Mouse (Mus musculus) monocyte, adult 2 months (primary cell): ENCODE results near the gene Slc2a5.

ENCODE experiments used
- DNase-seq, 2 experiments: peaks; one replicate each; pipeline ENCODE4 v3.0.0; 2022; ENCODE audit warnings: low spot score in 2 of 2, low read depth in 1 of 2

The Slc2a5 gene

GRCm38 (mm10) chr4:150102822-150103221, 16.3 kb upstream of the Slc2a5 start:
- no peak for DNase-seq

- no peak for DNase-seq
Observed at GRCm38 (mm10) chr4:150105671-150106070, 13.4 kb upstream of the Slc2a5 start.

DNA sequence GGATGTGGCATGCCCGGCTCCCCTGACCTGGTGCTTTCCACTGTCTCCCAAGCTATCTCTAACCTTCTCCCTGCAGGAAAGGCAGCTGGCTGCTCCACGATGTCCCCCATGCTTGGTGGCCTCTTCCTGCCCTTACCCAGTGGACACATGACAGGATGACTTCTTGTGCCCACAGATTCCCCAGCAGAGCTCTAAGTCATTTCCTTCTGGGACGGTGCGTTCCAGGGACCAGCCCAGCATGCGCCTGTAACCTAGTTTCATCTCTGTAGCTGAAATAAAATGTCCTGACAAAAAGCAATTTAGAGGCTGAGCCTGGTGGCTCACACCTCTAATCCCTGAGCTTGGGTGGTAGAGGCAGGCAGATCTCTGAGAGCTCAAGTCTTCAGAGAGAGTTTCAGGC, 12.4 kb upstream of the Slc2a5 start:
- DNase-seq: no peak

GRCm38 (mm10) chr4:150109636-150110035, 9.4 kb upstream of the Slc2a5 start:
- no peak for DNase-seq

- no peak for DNase-seq
Observed at GRCm38 (mm10) chr4:150110373-150110772, 8.7 kb upstream of the Slc2a5 start.

DNA sequence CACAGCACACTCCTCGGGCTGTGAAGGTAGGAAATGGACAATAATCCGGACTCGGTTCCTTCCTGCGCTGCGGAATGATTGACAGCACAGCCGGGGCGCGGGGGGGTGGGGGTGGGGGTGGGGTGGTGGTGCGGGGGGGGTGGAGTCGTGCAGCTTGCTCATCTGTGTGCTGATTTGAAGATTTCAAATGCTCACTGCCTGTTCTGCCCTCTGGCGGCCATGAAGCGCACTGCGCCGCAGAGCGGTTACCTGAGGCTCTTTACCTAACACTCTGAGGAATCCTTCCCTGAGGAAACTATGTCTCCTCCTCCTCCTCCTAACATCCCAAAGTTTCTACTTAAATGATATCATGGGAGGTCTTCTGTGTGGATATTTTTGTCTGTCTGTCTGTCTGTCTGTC, 6.2 kb upstream of the Slc2a5 start:
- DNase-seq: peak in 1 of 2 experiments; percentile 34

DNA sequence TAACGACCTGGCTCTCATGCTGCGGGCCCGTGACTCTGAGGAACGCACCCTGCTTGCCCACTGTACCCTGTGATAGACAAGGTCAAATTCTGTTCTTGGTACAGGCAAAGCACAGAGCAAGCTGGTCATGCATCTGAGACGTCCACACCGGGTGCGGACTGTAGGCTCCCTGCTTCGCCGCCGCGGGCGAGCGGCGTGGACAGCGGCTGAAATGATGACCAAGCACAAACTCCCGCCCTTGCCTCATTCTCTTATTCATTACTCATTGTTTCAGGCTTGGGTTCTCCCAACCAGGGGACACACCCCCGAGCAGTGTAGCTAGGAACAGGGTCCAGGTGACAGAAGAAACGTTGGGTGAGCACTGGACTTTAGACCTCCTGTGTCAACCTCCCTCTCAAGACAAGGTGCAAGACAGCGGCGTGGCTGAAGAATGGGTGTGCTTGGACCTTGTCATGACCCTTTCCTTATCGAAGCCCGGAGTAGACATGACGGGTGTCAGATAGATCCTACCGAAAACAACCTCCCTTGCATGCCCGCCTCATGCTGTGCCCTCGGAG, 4.5 kb upstream of the Slc2a5 start:
- DNase-seq: no peak

DNA sequence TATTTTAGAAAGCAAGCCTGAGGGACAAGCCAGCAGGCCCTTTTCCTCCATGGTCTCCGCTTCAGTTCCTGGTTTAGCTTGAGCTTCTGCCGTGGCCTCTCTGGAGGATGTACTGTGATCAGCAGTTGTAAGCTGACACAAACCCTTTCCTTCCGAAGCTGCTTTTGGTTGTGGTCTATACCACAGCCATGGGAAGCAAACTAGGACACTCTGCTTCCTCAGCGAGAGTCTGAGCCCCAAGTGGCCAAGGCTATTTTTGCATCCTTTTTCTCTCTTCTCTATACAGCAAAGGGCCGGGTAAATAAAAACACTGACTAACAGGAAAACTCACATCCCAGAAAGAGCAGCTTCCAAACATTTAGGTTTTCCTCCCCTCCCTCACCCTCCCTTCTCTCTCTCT, 1.8 kb upstream of the Slc2a5 start:
- DNase-seq: no peak

DNA sequence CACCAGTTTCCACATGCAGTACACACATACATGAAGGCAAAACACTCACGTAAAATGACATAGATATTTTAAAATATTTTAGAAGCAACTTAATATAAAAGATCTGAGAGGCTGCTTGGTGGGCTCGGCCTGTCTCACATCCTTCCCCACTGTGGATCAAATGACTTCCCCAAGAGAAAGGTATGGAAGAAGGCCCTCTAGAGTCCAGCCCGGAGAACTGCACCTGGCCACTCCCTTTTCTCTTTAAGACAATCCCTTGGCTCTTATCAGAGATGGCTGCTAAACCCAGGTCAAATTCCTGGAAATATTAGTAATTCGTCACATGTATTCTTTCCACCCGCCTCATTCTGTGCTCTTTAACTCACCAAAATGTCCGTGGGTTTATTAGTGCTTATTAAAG, 920 bp upstream of the Slc2a5 start:
- DNase-seq: no peak

DNA sequence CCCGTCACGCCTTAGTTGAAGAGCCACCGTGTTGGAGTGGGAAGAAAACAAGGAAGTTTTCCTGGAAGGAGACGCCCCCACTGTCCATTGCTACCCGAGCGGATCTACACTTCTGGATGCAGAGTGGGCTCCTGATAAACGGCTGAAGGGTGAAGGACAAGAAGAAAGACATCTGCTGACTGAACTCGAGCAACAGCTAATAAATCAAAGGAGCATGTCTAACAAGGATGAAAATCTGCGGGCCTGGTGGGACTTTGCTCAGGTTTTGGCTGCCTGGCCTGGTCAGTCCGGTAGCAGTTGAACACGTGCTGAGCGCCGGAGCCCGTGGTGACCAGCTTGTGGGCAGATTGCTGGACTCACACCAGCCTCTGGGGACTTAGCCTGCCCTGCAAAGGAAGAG, 557 bp downstream of the Slc2a5 start:
- DNase-seq: no peak

- peak in 1 of 2 experiments; percentile 28 for DNase-seq
Observed at GRCm38 (mm10) chr4:150120173-150120833, 1.2 kb downstream of the Slc2a5 start.

DNA sequence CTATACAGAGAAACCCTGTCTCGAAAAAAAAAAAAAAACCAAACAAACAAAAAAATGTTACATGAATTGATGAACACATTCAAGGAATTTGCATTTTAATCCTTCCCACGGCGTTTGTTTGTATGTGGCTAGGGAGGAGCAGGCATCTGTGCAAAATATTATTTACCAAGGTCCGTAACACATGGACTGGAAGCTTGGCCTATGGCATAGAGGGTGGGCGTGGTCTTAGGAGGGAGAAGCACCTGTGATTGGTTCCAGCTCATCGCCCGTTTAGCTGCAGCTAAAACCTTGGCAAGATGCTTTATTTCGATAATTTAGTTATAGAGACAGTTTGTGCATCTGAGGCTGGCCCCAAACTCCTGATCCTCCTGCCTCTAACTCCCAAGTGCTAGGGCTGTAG, 2.3 kb downstream of the Slc2a5 start:
- no peak for DNase-seq

- DNase-seq: no peak
Observed at GRCm38 (mm10) chr4:150122476-150122875, 3.4 kb downstream of the Slc2a5 start.

DNA sequence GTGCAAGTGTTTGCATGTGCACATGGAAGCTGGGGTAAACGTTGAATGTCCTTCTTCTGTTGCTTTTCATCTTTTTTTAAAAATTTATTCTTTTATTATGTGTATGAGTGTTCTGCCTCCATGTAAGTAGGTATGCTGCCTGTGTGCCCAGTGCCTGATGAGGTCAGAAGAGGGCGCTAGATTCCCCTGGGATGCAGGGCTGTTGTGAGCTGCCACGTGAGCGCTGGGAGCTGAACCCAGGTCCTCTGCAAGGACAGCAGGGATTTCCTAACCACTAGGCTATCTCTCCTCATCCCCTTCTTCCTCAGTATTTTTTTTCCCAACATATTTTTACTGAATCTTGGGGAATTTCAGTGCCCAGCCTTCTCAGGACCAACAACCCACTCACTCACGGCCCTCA, 7.3 kb downstream of the Slc2a5 start:
- no peak for DNase-seq

GRCm38 (mm10) chr4:150127894-150128293, 8.8 kb downstream of the Slc2a5 start:
- DNase-seq: no peak

DNA sequence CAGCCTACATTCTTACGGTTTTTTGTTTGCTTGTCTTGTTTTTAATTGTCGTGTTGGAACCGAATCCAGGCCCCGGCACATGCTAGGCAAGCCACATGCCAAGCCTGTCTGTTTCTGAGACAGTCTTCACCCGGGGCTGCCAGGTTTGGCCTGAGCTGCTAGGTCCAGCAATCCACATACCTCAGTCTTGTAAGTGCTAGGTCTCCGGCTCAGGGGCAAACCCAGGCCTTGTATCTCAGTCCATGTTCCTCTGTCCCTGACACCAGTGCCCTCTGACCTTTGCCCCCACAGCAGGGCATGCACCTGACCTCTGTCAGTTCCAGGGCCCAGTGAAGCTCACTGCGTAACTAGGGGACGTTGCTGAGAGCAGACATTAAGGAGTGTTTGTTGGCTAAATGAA, 9.5 kb downstream of the Slc2a5 start:
- DNase-seq: no peak

DNA sequence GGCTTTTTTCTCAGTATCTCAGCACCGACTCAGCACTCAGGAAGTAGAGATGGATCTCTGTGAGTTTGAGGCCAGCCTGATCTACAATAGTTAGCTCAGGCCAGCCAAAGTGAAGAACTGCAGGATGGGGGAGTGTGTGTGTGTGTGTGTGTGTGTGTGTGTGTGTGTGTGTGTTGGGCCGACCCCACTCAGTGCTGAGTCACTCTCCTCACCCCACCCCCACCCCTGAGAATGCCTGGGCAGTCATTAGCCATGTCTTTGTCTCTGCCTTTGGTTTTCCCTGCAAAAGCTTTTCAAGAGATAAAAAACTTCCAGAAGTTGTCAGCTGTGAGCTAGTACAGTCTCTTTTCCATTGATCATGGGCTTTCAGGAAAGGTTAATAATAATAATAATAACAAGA, 11.6 kb downstream of the Slc2a5 start:
- DNase-seq: no peak

DNA sequence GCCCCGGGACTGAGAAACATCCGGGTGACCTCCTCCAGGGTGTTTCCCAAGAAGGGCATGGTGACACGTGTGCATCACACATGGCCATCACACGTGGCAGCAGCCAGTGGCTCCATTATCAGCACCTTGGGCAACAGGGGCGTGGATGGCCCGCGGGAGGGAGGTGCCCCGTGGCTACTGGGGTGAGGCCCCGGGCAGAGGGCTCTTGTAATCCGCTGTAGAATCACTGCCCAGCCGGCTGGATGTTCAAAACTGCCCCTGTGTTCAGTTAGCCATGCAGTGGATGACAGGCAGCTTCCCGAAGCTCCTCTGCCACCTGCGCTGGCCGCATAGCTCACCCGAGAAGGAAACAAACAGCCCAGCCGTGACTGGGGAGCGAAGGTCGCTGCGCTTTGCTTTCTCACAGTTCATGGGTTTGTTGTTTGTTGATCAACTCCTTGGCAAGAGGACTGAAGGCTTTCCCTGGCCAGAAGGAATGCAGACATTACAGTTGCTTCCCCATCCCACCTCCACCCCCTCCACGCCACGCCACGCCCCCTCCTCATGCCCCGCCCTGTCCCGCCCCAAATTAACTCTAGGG, 13.7 kb downstream of the Slc2a5 start:
- peak in 1 of 2 experiments; percentile 9 for DNase-seq

DNA sequence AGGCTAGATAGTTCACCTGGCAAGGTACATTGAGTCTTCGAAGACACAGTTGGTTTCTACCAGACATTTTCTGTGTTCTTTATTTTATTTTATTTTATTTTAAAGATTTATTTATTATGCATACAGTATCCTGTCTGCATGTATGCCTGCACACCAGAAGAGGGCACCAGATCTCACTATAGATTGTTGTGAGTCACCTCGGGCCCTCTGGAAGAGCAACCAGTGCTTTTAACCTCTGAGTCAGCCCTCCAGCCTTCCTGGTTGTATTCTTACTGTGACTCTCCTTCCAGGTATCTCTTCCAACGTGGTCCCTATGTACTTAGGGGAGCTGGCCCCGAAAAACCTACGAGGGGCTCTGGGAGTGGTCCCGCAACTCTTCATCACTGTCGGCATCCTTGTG, 16.2 kb downstream of the Slc2a5 start:
- no peak for DNase-seq

GRCm38 (mm10) chr4:150136693-150137092, 17.6 kb downstream of the Slc2a5 start:
- peak; percentile 51 to 71 for DNase-seq

- DNase-seq: no peak
Observed at GRCm38 (mm10) chr4:150137368-150138083, 18.4 kb downstream of the Slc2a5 start.

DNA sequence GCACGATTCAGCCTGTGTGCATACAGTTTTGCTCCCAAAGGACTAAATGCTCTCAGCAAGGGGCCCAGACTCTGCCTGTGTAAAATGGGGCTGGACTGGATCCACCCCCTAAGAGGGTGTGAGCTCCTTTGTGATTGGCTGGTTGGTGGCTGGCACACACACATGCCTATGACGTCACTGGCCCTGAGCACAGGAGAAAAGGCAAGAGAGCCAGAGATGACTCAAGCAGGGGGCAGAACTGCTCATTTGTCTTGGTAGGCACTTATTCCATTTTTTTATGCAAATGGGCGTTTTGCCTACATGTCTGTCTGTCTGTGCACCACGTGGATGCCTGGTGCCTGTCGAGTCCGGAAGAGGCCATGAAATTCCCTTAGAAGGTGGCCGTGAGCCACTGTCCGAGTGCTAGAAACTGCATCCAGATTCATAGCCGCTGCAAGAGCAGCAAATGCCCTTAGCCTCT, 19.0 kb downstream of the Slc2a5 start:
- peak in 1 of 2 experiments; percentile 21 for DNase-seq
